Mouse (Mus musculus) small intestine, adult 2 months (tissue): ENCODE data around the gene Farsa.
"Not testable (repeated sequence)": the region's sequence is repeated elsewhere in the genome, so short reads cannot be mapped to it uniquely, and the experiment has no call there.

Source experiments
- CTCF ChIP-seq: fragments of 200-500 bp; IDR thresholded peaks from 2 replicates; pipeline ENCODE4 v1.5.1; 2012; ENCODE audit warnings: low read depth, mild to moderate bottlenecking, control low read depth, inconsistent platforms, low read length, moderate library complexity, mixed read lengths; ENCODE audit not compliant: insufficient replicate concordance, insufficient read length; ENCODE audit errors: extremely low read depth
- POLR2A ChIP-seq: fragments of 200-500 bp; IDR thresholded peaks from 2 replicates; pipeline ENCODE4 v1.6.1; 2012; ENCODE audit warnings: low read depth, mild to moderate bottlenecking, control low read depth, inconsistent platforms, low read length, moderate library complexity

DNA sequence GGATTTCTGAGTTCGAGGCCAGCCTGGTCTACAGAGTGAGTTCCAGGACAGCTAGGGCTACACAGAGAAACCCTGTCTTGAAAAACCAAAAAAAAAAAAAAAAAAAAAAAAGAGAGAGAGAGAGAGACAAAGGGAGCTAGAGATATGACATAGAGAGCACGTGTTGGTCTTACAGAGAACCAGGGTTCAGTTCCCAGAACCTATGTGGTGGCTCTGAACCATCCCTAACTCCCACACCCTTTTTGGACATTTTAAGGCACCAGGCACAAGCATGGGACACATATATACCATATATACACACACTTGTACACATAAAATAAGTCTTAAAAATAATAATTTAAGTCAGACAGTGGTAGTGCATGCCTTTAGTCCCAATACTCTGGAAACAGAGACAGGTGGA is 30.3 kb upstream of the Farsa start:
- TF ChIP-seq CTCF, POLR2A: not testable (repeated sequence)
